Mouse (Mus musculus): ENCODE data around the gene 1700029I15Rik. TPM values are rescaled to one million over a fixed set of nuclear protein-coding genes. Genes with fewer than 3 reads are reported as not detected.

Gene 1700029I15Rik
- total and polyA plus RNA-seq, 2 experiments from 2014 or later: 1.8 to 4.9 TPM

- Histone ChIP-seq H3K4me3 (ENCODE audit: low read length) (no peak overlapping the region), H3K9ac (replicated peaks; ENCODE audit: low read length) (no peak overlapping the region), H3K27me3 (ENCODE audit: insufficient read depth, low read length) (no peaks in the 10 kb centered on the region), H3K9me3 (ENCODE audit: low read length) (no peaks in the 10 kb centered on the region), H3K27ac (no peak overlapping the region), H3K4me1 (ENCODE audit: insufficient read depth, low read length) (peaks cover 8% of the 10 kb centered on the region; the same call in 1 of the 2 replicates), H3K4me2 (ENCODE audit: low read depth, low read length) (no peak overlapping the region), H3K36me3 (ENCODE audit: insufficient read depth, low read length) (peaks cover 48% of the 10 kb centered on the region)
- 75% methylated on average over 17 of the region's 17 CpGs for WGBS
- DNase-seq (ENCODE audit: low spot score): no peak
- no peak for TF ChIP-seq CTCF (IDR thresholded peaks at IDR 0.05; ENCODE audit: low read depth)
- ATAC-seq: no peak
Observed at GRCm38 (mm10) chr2:92379783-92380494, 2.4 kb upstream of the 1700029I15Rik start.

- no peak overlapping the region for H3K4me2 ChIP-seq (ENCODE audit: low read depth, low read length)
- ATAC-seq (no peak), DNase-seq (ENCODE audit: low spot score) (no peak)
- TF ChIP-seq CTCF (IDR thresholded peaks at IDR 0.05; ENCODE audit: low read depth): no peak
- peaks cover 8% of the 10 kb centered on the region; the same call in 1 of the 2 replicates for H3K4me1 ChIP-seq (ENCODE audit: insufficient read depth, low read length)
- no peak overlapping the region for H3K4me3 ChIP-seq (ENCODE audit: low read length)
- 70% methylated on average over 6 of the region's 6 CpGs for WGBS
- no peak overlapping the region for H3K9ac ChIP-seq (replicated peaks; ENCODE audit: low read length)
- H3K36me3 ChIP-seq (ENCODE audit: insufficient read depth, low read length): peaks cover 55% of the 10 kb centered on the region
- no peak overlapping the region for H3K27ac ChIP-seq
- no peaks in the 10 kb centered on the region for H3K9me3 ChIP-seq (ENCODE audit: low read length)
- no peaks in the 10 kb centered on the region for H3K27me3 ChIP-seq (ENCODE audit: insufficient read depth, low read length)
Observed at GRCm38 (mm10) chr2:92380495-92381050, 1.8 kb upstream of the 1700029I15Rik start.

GRCm38 (mm10) chr2:92381161-92381560, 1.2 kb upstream of the 1700029I15Rik start:
- no peak for TF ChIP-seq CTCF (IDR thresholded peaks at IDR 0.05; ENCODE audit: low read depth)
- 79% methylated on average over 5 of the region's 5 CpGs for WGBS

GRCm38 (mm10) chr2:92382759-92383158, 421 bp downstream of the 1700029I15Rik start:
- 81% methylated on average over 4 of the region's 4 CpGs for WGBS
- Histone ChIP-seq H3K4me2 (ENCODE audit: low read depth, low read length) (no peak overlapping the region), H3K27me3 (ENCODE audit: insufficient read depth, low read length) (no peaks in the 10 kb centered on the region), H3K9me3 (ENCODE audit: low read length) (no peaks in the 10 kb centered on the region), H3K4me3 (ENCODE audit: low read length) (no peak overlapping the region), H3K9ac (replicated peaks; ENCODE audit: low read length) (no peak overlapping the region), H3K27ac (no peak overlapping the region), H3K4me1 (ENCODE audit: insufficient read depth, low read length) (peaks cover 4% of the 10 kb centered on the region; the same call in 1 of the 2 replicates), H3K36me3 (ENCODE audit: insufficient read depth, low read length) (peaks cover 72% of the 10 kb centered on the region)
- DNase-seq (ENCODE audit: low spot score): no peak
- no peak for TF ChIP-seq CTCF (IDR thresholded peaks at IDR 0.05; ENCODE audit: low read depth)
- no peak for ATAC-seq

More at GRCm38 (mm10) chr2:92381161-92381560, 1.2 kb upstream of the 1700029I15Rik start:
- ATAC-seq (no peak), DNase-seq (ENCODE audit: low spot score) (no peak)
- peaks cover 60% of the 10 kb centered on the region for H3K36me3 ChIP-seq (ENCODE audit: insufficient read depth, low read length)
- H3K27ac ChIP-seq: no peak overlapping the region
- H3K4me3 ChIP-seq (ENCODE audit: low read length): no peak overlapping the region
- no peaks in the 10 kb centered on the region for H3K27me3 ChIP-seq (ENCODE audit: insufficient read depth, low read length)
- peaks cover 3% of the 10 kb centered on the region; the same call in 1 of the 2 replicates for H3K4me1 ChIP-seq (ENCODE audit: insufficient read depth, low read length)
- no peak overlapping the region for H3K9ac ChIP-seq (replicated peaks; ENCODE audit: low read length)
- H3K9me3 ChIP-seq (ENCODE audit: low read length): no peaks in the 10 kb centered on the region
- H3K4me2 ChIP-seq (ENCODE audit: low read depth, low read length): no peak overlapping the region

- ATAC-seq (no peak), DNase-seq (ENCODE audit: low spot score) (no peak)
- peaks cover 12% of the 10 kb centered on the region for H3K4me1 ChIP-seq (ENCODE audit: insufficient read depth, low read length)
- no peak overlapping the region for H3K4me3 ChIP-seq (ENCODE audit: low read length)
- H3K9ac ChIP-seq (replicated peaks; ENCODE audit: low read length): no peak overlapping the region
- TF ChIP-seq CTCF (IDR thresholded peaks at IDR 0.05; ENCODE audit: low read depth): no peak
- 84% methylated on average over 4 of the region's 4 CpGs for WGBS
- no peaks in the 10 kb centered on the region for H3K27me3 ChIP-seq (ENCODE audit: insufficient read depth, low read length)
- no peak overlapping the region for H3K4me2 ChIP-seq (ENCODE audit: low read depth, low read length)
- H3K9me3 ChIP-seq (ENCODE audit: low read length): no peaks in the 10 kb centered on the region
- H3K36me3 ChIP-seq (ENCODE audit: insufficient read depth, low read length): peaks cover 64% of the 10 kb centered on the region
- no peak overlapping the region for H3K27ac ChIP-seq
Observed at GRCm38 (mm10) chr2:92384101-92384500, 1.8 kb downstream of the 1700029I15Rik start.

GRCm38 (mm10) chr2:92385113-92386051, 3.0 kb downstream of the 1700029I15Rik start:
- Histone ChIP-seq H3K9me3 (ENCODE audit: low read length) (no peaks in the 10 kb centered on the region), H3K4me1 (ENCODE audit: insufficient read depth, low read length) (peaks cover 18% of the 10 kb centered on the region), H3K9ac (replicated peaks; ENCODE audit: low read length) (no peak overlapping the region), H3K4me3 (ENCODE audit: low read length) (no peak overlapping the region), H3K36me3 (ENCODE audit: insufficient read depth, low read length) (peaks cover 56% of the 10 kb centered on the region), H3K4me2 (ENCODE audit: low read depth, low read length) (no peak overlapping the region), H3K27ac (no peak overlapping the region), H3K27me3 (ENCODE audit: insufficient read depth, low read length) (no peaks in the 10 kb centered on the region)
- TF ChIP-seq CTCF (IDR thresholded peaks at IDR 0.05; ENCODE audit: low read depth): no peak
- DNase-seq (ENCODE audit: low spot score) (no peak), ATAC-seq (no peak)
- WGBS: 75% methylated on average over 22 of the region's 22 CpGs
